Mouse (Mus musculus) myocyte (in vitro differentiated cells): Measurements from ENCODE around the gene Tsc22d2.

Experiments used
- CEBPB ChIP-seq: IDR thresholded peaks from 2 replicates; pipeline ENCODE4 v1.6.1; 2011; ENCODE audit warnings: mild to moderate bottlenecking, moderate library complexity; ENCODE audit not compliant: poor library complexity, insufficient read depth, severe bottlenecking
- E2F4 ChIP-seq: IDR thresholded peaks from one replicate; pipeline ENCODE4 v1.6.1; 2011; ENCODE audit warnings: mild to moderate bottlenecking, control low read depth, moderate library complexity; ENCODE audit not compliant: insufficient read depth
- MAX ChIP-seq: IDR thresholded peaks from one replicate; pipeline ENCODE4 v1.6.1; 2011; ENCODE audit warnings: low read depth, mild to moderate bottlenecking, control low read depth
- MYOD1 ChIP-seq, 3 experiments: IDR thresholded peaks; one replicate each; pipeline ENCODE4 v1.6.1; 2011; ENCODE audit warnings: control low read depth in 2 of 3, low read depth in 2 of 3, mild to moderate bottlenecking in 2 of 3, moderate library complexity in 1 of 3; ENCODE audit not compliant: insufficient read length in 2 of 3, control insufficient read depth in 1 of 3
- MYOG ChIP-seq, 3 experiments: IDR thresholded peaks; one replicate each; pipeline ENCODE4 v1.6.1; 2011; ENCODE audit warnings: control low read depth in 2 of 3, low read depth in 2 of 3, mild to moderate bottlenecking in 2 of 3; ENCODE audit not compliant: insufficient read length in 2 of 3, control insufficient read depth in 1 of 3, insufficient read depth in 1 of 3
- POLR2A ChIP-seq: IDR thresholded peaks from one replicate; pipeline ENCODE4 v1.6.1; 2011; ENCODE audit warnings: low read depth, mild to moderate bottlenecking, control low read depth, moderate library complexity; ENCODE audit not compliant: insufficient read length
- POLR2AphosphoS2 ChIP-seq: IDR thresholded peaks from one replicate; pipeline ENCODE4 v1.6.1; 2011; ENCODE audit warnings: low read depth, control low read depth; ENCODE audit not compliant: insufficient read length
- SRF ChIP-seq: IDR thresholded peaks from one replicate; pipeline ENCODE4 v1.6.1; 2011; ENCODE audit warnings: low read depth; ENCODE audit not compliant: control insufficient read depth, insufficient read length
- TCF12 ChIP-seq: IDR thresholded peaks from one replicate; pipeline ENCODE4 v1.6.1; 2011; ENCODE audit warnings: mild to moderate bottlenecking, control low read depth; ENCODE audit not compliant: poor library complexity, insufficient read depth, severe bottlenecking
- TCF3 ChIP-seq: IDR thresholded peaks from one replicate; pipeline ENCODE4 v1.6.1; 2011; ENCODE audit warnings: low read depth, control low read depth; ENCODE audit not compliant: insufficient read length
- USF1 ChIP-seq: IDR thresholded peaks from one replicate; pipeline ENCODE4 v1.6.1; 2011; ENCODE audit warnings: low read depth, mild to moderate bottlenecking, control low read depth, moderate library complexity

- TF ChIP-seq POLR2AphosphoS2 (no peak), POLR2A (no peak), USF1 (no peak), MAX (no peak), E2F4 (no peak), MYOD1 (IDR thresholded peaks at IDR 0.05; ENCODE audit: control insufficient read depth in 1 of 3, insufficient read length in 2 of 3, low read depth in 2 of 3) (no peak), MYOG (IDR thresholded peaks at IDR 0.05; ENCODE audit: control insufficient read depth in 1 of 3, insufficient read depth in 1 of 3, insufficient read length in 2 of 3, low read depth in 2 of 3) (no peak), TCF12 (no peak), TCF3 (no peak), CEBPB (no peak), SRF (no peak)
Observed at GRCm38 (mm10) chr3:58411669-58412068, 2.8 kb upstream of the Tsc22d2 start.
